Mouse (Mus musculus) E14TG2a.4 (cell line): ENCODE results near the gene Abcb9.

Experiments
- H3K27me3 ChIP-seq: 2 replicates; pipeline ENCODE4 v1.6.1; 2014; ENCODE audit warnings: low read length, control low read depth; ENCODE audit not compliant: insufficient read depth
- H3K36me3 ChIP-seq: 2 replicates; pipeline ENCODE4 v1.6.1; 2014; ENCODE audit warnings: low read length, control low read depth; ENCODE audit not compliant: insufficient read depth
- H3K4me1 ChIP-seq: replicated peaks from 2 replicates; pipeline ENCODE4 v1.6.1; 2014; ENCODE audit warnings: low read depth, low read length, control low read depth
- H3K4me3 ChIP-seq: replicated peaks from 2 replicates; pipeline ENCODE4 v1.5.1; 2014; ENCODE audit warnings: mild to moderate bottlenecking, low read length
- H3K9me3 ChIP-seq: 2 replicates; pipeline ENCODE4 v1.6.1; 2014; ENCODE audit warnings: low read length, control low read depth
- CTCF ChIP-seq: conservative IDR thresholded peaks from 2 replicates; pipeline ENCODE4 v1.5.1; 2014; ENCODE audit warnings: low read length
- NANOG ChIP-seq: IDR thresholded peaks from 2 replicates; pipeline ENCODE4 v1.6.1; 2014; ENCODE audit warnings: borderline replicate concordance, low read length, mixed read lengths
- POU5F1 ChIP-seq: IDR thresholded peaks from 2 replicates; pipeline ENCODE4 v1.6.1; 2014; ENCODE audit warnings: low read length, borderline replicate concordance

The Abcb9 gene

GRCm38 (mm10) chr5:124018651-124019050 is 76.9 kb downstream of the Abcb9 start:
- H3K36me3 ChIP-seq = peaks cover 3% of the 10 kb centered on the region; the same call in 1 of the 2 replicates
- no peaks in the 10 kb centered on the region for H3K27me3 ChIP-seq
- H3K4me3 ChIP-seq = no peak overlapping the region
- TF ChIP-seq NANOG = no peak
- no peak for TF ChIP-seq POU5F1
- H3K9me3 ChIP-seq = no peaks in the 10 kb centered on the region
- peaks cover 54% of the 10 kb centered on the region for H3K4me1 ChIP-seq

GRCm38 (mm10) chr5:124017941-124018340 is 77.7 kb downstream of the Abcb9 start:
- peaks cover 3% of the 10 kb centered on the region; the same call in 1 of the 2 replicates for H3K36me3 ChIP-seq
- H3K4me1 ChIP-seq = peaks cover 59% of the 10 kb centered on the region
- no peak overlapping the region for H3K4me3 ChIP-seq
- no peaks in the 10 kb centered on the region for H3K27me3 ChIP-seq
- no peak for TF ChIP-seq CTCF
- TF ChIP-seq POU5F1 = no peak
- no peak for TF ChIP-seq NANOG
- no peaks in the 10 kb centered on the region for H3K9me3 ChIP-seq

- Histone ChIP-seq H3K36me3 (no peaks in the 10 kb centered on the region), H3K9me3 (no peaks in the 10 kb centered on the region), H3K4me3 (no peak overlapping the region), H3K27me3 (no peaks in the 10 kb centered on the region), H3K4me1 (peaks cover 72% of the 10 kb centered on the region)
- TF ChIP-seq NANOG (no peak), POU5F1 (no peak), CTCF (no peak)
Observed at GRCm38 (mm10) chr5:124016291-124016821, 79.2 kb downstream of the Abcb9 start.

- TF ChIP-seq NANOG (no peak), POU5F1 (no peak), CTCF (no peak)
- no peaks in the 10 kb centered on the region for H3K27me3 ChIP-seq
- no peaks in the 10 kb centered on the region for H3K9me3 ChIP-seq
- H3K4me3 ChIP-seq = no peak overlapping the region
- peaks cover 78% of the 10 kb centered on the region for H3K4me1 ChIP-seq
- H3K36me3 ChIP-seq = no peaks in the 10 kb centered on the region
Observed at GRCm38 (mm10) chr5:124015727-124016126, 79.9 kb downstream of the Abcb9 start.

- TF ChIP-seq NANOG (no peak), POU5F1 (no peak), CTCF (no peak)
- Histone ChIP-seq H3K27me3 (no peaks in the 10 kb centered on the region), H3K4me3 (no peak overlapping the region), H3K36me3 (peaks cover 3% of the 10 kb centered on the region; the same call in 1 of the 2 replicates), H3K9me3 (no peaks in the 10 kb centered on the region), H3K4me1 (peaks cover 74% of the 10 kb centered on the region)
Observed at GRCm38 (mm10) chr5:124014791-124015251, 80.8 kb downstream of the Abcb9 start.

GRCm38 (mm10) chr5:124014180-124014579 is 81.4 kb downstream of the Abcb9 start:
- Histone ChIP-seq H3K27me3 (no peaks in the 10 kb centered on the region), H3K36me3 (peaks cover 7% of the 10 kb centered on the region), H3K4me1 (peaks cover 72% of the 10 kb centered on the region), H3K9me3 (no peaks in the 10 kb centered on the region), H3K4me3 (no peak overlapping the region)
- TF ChIP-seq CTCF (no peak), NANOG (no peak), POU5F1 (no peak)

GRCm38 (mm10) chr5:124013747-124014146 is 81.9 kb downstream of the Abcb9 start:
- peaks cover 12% of the 10 kb centered on the region for H3K36me3 ChIP-seq
- H3K4me1 ChIP-seq = peaks cover 70% of the 10 kb centered on the region
- no peaks in the 10 kb centered on the region for H3K9me3 ChIP-seq
- no peaks in the 10 kb centered on the region for H3K27me3 ChIP-seq
- TF ChIP-seq POU5F1 = no peak
- no peak overlapping the region; the same call in 1 of the 2 replicates for H3K4me3 ChIP-seq

- TF ChIP-seq CTCF (no peak), POU5F1 (no peak), NANOG (no peak)
Observed at GRCm38 (mm10) chr5:124012885-124013284, 82.7 kb downstream of the Abcb9 start.

GRCm38 (mm10) chr5:124011927-124012326 is 83.7 kb downstream of the Abcb9 start:
- H3K9me3 ChIP-seq = no peaks in the 10 kb centered on the region
- H3K4me1 ChIP-seq = peaks cover 64% of the 10 kb centered on the region
- H3K4me3 ChIP-seq = no peak overlapping the region
- H3K36me3 ChIP-seq = peaks cover 30% of the 10 kb centered on the region
- no peaks in the 10 kb centered on the region for H3K27me3 ChIP-seq
- no peak for TF ChIP-seq CTCF
- TF ChIP-seq POU5F1 = no peak
- TF ChIP-seq NANOG = no peak

More at GRCm38 (mm10) chr5:124012885-124013284, 82.7 kb downstream of the Abcb9 start:
- Histone ChIP-seq H3K36me3 (peaks cover 20% of the 10 kb centered on the region), H3K9me3 (no peaks in the 10 kb centered on the region), H3K4me3 (no peak overlapping the region; the same call in 1 of the 2 replicates), H3K27me3 (no peaks in the 10 kb centered on the region), H3K4me1 (peaks cover 67% of the 10 kb centered on the region)
